Mouse (Mus musculus): ENCODE results near the gene Socs7.

DNA sequence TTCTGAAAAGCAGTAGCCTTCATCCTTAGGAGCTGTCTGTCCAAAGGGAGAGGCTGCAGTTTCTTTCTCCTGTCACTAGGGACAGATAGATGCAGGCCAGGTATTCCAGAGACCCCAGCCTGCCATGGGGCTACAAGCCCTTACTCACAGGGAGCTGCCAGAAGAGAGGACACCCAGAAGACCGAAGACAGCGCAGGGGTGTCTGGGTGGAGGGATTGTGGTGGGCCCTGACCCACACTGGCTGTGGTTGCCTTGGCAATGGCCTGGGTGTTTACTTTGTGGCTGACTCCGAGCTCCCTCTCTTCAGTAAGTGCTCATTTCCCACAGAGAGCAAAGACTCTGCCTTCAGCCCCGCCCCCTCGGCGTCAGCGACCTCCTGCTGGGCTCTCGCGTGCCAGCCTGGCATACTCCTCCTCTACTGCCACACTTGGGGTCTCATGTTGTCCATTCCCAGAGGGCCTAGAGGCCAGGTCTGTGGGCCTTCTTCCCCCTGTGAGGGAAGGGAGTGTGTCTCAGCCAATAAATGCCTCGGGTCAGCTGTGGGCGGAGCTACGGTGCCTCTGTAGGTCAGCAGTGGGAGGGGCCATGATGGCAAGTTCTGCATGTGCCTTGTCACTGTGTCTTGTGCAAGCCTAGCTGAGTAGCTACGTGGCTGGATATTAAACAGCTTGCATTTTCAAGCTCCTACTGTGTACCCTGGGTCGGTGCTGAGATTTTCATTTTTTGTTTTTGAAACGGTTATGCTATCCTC lies 72.5 kb downstream of the Socs7 start:
- TF ChIP-seq CTCF (IDR thresholded peaks at IDR 0.05; ENCODE audit: insufficient read depth, low read depth, low read length) = peak; percentile 46; the same call in 1 of the 2 replicates
- TF ChIP-seq POLR2A (IDR thresholded peaks at IDR 0.05; ENCODE audit: insufficient read depth, low read depth, low read length) = no peak
